Mouse (Mus musculus) kidney, adult 11 months (tissue): ENCODE measurements around the gene Isyna1.

Experiments used
- DNase-seq: peaks from one replicate; pipeline ENCODE4 v3.0.0; 2022

Isyna1 gene

GRCm38 (mm10) chr8:70593961-70594609 is at the start of gene Isyna1:
Gene Isyna1 (plus strand): TSS chr8:70594373.
- DNase-seq, result peak; percentile 92

DNA sequence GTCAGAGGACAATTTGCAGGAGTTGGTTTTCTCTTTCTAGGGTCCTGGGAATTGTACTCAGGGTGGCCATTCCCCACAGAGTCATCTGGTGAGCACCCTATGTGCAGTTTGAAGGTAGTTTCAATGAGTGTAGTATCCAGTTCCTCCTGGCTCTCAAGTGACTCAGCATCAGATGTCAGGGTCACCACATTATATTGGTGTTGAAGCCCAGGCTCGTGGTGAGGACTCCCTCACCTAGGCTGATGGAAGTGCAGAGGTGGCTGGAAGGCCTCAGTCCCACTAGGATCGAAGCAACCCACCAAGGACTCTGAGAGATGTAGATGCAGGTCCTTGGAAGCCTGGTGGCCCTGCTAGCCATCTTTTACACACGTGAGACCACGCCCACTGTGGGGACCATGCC is 47.8 kb upstream of the Isyna1 start:
- no peak for DNase-seq

- DNase-seq, result no peak
Measured at GRCm38 (mm10) chr8:70547762-70548161, 46.4 kb upstream of the Isyna1 start.

DNA sequence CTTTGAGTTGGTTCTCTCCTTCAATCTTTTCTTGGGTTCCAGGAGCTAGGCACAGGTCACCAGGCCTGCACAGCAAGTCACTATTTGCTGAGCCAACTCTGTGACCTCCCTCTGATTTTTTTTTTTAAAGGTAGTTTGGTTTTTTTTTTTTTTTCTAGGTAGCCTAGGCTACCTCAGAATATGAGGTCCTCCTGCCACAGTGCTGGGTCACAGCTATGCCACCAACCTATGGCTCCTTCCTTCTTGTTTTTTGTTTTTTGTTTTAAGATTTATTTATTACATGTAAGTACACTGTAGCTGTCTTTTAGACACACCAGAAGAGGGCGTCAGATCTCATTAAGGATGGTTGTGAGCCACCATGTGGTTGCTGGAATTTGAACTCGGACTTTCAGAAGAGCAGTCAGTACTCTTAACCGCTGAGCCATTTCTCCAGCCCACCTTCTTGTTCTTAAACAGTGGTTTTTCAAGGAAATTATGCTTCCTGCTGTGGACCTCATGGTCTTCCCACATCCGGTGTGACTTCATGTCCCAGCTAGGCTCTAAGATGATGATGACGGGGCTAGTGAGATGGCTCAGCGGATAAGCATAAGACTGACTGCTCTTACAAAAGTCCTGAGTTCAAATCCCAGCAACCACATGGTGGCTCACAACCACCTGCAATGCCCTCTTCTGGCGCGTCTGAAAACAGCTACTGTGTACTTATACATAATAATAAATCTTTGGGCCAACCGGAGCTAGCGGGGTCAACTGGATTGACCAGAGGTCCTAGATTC is 44.6 kb upstream of the Isyna1 start:
- DNase-seq, result no peak

DNA sequence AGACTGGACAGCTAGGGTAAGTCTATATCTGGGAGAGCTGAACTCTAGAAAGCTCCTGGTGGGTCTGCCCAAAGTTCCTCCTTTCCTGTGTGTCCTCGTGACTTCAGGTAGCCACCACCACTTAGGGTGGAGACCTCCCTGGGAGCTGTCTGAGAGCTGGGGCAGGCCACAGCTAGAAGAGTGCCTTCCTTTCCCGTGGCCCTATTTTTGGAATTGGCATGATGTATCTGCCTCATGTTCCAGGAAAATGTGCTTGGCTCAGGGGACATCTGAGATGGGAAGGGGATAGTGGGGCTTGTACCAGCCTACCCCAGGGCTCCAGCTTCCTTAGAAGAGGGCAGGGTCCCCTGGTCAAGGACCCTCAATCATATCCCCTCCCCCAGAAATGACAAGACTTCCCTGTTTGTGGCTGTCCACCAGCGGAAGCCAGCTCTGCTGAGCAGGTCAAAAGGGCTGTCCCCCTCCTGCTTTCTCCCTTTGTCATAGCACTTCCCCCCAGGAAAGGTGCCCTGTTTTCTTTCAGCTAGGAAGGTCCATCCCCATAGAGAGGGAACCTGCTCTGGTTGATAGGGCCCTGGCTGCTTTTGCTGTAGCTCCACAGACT is 42.5 kb upstream of the Isyna1 start:
- DNase-seq, result no peak

DNA sequence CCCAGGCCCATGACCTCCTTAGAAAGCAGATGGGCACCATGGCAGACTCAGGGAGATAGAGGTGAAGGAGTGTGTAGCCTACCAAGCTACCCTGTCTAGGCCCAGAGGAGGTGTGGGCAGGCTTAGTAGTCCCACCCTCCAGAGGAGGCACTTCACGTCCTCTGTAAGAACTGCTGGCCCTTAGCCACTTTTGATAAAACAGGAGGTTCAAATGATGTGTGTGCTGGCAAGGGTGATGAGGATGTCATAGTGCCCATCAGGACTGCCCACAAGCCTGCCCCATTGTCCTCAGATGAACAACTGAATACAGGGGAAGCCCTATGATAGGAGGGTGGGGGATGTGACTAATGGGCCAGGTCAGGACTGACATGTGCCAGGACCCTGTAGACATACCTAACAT is 41.3 kb upstream of the Isyna1 start:
- no peak for DNase-seq

DNA sequence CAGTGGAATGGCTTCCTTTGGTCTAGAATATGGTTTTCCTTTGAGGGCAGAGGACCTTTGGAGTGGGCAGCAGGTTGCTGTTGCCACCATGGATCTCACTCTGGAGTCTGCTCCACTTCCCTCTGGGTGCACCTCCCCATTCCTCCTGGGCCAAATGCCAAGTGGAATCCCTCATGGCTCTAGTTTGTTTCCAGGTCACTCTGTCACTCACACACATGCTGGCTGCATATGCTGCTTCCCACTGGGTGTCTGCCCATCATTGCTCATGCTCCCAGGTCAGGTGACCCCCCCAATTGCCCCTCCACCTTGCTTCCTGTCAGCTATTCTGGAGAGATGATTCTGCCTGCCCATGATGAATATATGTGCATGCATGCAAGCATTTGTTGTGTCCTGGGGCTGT is 40.4 kb upstream of the Isyna1 start:
- peak; percentile 66 for DNase-seq

- no peak for DNase-seq
Measured at GRCm38 (mm10) chr8:70555079-70555747, 39.0 kb upstream of the Isyna1 start.

DNA sequence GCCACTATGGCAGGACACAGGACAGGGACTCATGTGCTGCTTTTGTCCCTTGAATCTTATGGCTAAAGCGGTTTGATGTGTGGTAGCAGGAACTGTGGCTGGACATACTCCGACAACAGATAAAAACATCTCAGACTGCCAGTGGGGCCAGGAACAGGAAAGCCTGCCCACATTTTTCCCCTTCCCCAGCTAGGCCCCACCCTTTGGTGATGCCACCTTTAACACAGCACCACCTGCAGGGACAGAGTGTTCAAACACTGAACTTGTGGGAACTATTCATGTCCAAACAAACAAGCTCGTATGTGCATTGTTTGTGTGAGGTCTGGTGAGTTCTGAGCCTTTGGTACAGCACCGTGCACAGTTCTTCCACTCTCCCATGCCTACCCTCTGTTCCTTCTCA is 35.8 kb upstream of the Isyna1 start:
- DNase-seq, result no peak

DNA sequence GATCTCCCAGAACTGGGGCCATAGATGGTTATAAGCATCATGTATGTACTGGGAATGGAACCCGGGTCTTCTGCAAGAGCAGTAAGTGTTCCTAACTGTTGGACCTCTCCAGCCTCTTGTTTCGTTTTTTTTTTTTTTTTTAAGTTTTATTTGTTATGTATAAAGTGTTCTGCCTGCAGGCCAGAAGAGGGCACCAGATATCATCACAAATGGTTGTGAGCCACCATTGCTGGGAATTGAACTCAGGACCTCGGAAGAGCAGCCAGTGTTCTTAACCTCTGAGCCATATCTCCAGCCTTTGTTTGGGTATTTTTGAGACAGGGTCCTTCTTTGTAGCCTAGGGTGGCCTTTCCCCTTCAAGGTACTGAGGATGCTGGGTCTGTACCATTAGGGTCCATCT is 35.2 kb upstream of the Isyna1 start:
- no peak for DNase-seq

DNA sequence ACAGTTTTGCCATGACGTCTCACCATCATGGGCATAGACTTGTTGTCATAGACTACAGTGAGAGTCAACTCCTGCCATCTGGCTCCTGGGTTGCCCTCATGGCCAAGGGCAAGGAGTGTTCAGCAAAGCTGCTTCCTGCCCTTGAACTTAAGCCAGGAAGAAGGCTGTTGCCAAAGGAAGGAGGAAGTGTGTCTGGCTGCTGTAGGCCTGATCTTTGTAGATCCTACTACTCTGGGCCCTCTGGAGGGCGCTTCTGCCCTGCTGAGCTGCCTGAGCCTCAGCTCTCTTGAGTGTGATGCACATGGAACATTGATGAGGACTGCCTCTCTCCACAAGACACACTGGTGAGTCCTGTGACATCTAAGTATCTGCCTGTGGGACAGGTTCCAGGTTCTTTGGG is 34.1 kb upstream of the Isyna1 start:
- peak; percentile 71 for DNase-seq

DNA sequence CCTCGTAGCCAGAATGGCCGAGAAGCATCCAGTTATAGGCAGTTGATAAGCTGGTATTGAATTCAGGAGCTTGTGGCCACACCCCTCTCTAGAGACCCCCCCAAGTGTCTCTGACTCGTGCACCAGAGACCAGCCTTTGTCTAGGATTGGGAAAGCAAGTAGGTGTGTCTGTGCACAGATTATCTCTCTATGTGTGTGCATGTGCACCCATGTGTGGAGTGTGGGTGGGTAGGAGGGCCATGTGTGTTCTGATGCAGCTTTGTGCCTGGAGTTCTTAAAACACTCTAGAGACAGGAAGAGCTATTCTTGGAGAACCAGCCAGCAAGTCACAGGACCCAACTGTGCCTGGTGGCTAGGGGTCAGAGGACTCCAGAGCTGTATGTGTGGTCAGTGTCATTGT is 33.6 kb upstream of the Isyna1 start:
- no peak for DNase-seq

DNA sequence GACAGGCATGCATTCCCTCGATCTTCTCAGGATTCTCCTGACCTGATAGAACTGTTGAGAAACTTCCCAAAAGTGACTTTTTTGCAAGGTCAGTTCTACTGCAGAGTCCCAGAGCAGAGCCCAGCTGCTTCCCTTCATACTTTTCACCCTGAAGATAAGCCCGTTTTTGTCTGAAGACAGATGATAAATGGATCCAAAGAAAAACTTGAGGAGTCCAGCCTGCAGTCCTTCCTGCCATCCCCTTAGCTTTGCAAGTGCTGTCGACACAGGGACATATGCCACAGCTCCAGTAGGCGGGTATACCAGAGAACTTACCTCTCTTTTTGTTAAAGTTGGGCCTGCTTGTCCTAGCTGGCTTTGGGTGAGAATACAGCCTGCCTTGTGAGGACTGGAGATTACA is 32.8 kb upstream of the Isyna1 start:
- DNase-seq, result no peak

GRCm38 (mm10) chr8:70561809-70562535 is 32.2 kb upstream of the Isyna1 start:
- DNase-seq, result peak; percentile 63

DNA sequence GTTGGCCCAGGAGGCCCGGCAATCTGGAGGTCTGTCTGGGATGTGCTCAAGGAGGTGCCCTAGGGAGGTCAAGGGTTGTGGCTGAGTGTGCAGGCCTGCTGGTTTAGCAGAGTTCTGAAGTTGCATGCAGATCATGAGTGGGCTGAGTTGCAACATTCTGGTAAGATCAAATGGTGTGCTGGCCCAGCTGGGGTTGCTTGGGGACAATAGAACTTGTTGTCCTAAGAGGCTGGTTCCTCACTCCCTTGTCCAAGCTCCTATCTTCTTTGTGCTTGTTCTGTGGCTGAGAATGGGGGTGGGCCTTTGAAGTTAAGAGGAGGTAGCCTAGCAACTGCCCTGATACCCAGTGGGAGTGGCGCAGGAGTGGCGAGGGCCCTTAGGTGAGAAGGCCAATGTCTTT is 31.4 kb upstream of the Isyna1 start:
- DNase-seq, result no peak

GRCm38 (mm10) chr8:70563763-70564387 is 30.3 kb upstream of the Isyna1 start:
- no peak for DNase-seq

- no peak for DNase-seq
Measured at GRCm38 (mm10) chr8:70564696-70565235, 29.4 kb upstream of the Isyna1 start.

GRCm38 (mm10) chr8:70565561-70565960 is 28.6 kb upstream of the Isyna1 start:
- DNase-seq, result peak; percentile 62

DNA sequence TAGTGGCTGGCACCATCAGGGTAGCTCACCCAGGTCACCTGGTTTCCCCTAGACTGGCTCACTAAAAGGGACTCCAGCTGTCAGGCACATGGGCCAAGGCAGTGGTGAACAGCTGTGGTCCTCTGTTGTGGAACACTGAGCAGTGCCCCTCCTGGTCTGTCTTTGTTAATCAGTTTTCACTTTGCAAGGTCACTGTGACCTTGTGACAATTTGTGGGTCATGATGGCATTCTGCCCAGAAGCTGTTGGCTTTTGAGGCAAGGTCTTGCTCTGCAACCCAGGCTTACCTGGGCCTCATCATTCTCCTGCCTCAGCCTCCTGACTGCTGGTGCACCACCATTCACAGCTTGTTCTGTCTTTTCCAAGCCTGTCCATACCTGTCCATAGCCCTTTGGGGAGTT is 23.8 kb upstream of the Isyna1 start:
- DNase-seq, result no peak

DNA sequence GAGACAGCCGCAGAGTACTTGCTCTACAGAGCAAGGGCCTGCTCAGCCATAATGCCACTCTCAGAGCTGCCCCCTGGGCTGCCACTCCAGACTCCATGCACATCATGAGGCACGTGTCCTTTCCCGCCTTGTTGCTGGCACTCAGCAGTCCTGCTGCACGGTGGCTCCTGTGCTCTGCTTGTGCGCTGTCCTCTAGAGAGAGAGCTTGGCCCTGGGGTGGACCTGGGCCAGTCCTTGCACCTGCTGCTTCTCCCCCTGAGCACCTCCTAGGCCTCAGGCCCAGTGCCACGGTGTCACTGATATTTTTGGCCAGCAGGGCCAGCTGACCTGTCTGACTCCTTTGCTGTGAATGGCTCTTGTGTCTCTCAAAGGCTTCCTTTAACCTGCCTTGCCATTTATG is 23.2 kb upstream of the Isyna1 start:
- DNase-seq, result no peak

- DNase-seq, result no peak
Measured at GRCm38 (mm10) chr8:70574302-70574701, 19.9 kb upstream of the Isyna1 start.

DNA sequence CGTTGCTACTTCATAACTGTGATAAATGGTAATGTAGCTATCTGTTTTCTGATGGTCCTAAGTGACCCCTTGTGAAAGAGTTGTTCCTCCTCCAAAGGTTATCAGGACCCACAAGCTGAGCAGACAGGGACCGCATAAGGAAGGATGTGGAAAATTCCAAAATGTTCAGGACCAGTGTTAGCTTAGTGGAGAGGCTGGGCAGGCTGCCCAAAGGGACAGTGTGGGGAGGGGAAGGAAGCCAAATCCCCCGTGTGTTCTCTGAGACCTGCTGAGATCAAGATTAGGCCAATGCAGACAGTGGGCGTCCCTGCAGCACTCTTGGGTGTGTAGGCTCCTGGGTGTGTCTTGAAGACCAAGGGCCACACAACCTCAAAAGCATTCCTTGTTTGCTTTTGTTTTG is 19.3 kb upstream of the Isyna1 start:
- DNase-seq, result peak; percentile 83
